ENCODE assay signal across 7 mouse cellular contexts in the genomic region with DNA sequence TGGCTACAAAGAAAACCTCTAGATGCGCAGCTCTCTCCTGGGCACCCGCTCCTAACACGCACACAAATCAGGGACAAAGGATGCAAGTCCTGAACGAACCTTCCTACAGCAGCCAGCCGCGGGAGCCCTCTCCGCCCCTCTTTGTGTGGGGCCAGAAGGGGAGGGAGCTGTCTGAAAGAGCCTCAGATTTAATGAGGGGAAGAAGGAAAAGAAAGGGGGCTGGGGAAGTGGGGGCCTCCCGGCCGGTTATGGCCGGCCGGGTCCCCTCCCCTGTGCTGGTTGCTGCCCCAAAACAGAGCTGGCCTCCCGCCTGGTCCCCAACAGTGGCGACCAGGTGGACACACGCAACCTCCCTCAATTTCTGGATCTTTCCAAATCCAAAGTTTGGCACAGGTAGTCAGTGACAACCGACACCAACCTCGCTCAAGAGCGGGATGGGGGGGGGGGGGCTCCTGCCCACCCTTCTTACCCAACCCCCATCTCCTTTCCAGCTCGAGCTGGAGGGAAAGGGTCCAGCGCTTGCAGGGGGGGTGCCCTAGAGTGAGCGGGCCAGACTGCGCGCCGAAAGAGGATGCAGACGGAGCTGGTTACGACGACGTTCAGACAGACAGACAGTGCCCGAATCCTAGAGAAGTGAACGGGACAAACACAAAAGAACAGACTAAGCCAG. TPM values are rescaled to one million over a fixed set of nuclear protein-coding genes. Genes with fewer than 3 reads are reported as not detected.
DNase-seq lines count a peak whose midpoint lies in the region; ATAC-seq and TF ChIP-seq lines count a peak whose summit lies in the region.

No protein-coding gene starts in this region.

- H3K4me1 ChIP-seq in lung, embryonic 14.5 days (ENCODE audit: insufficient read depth), result no peaks in the 10 kb centered on the region; the same call in 1 of the 2 replicates
- H3K4me1 ChIP-seq in midbrain, embryonic 12.5 days, result peaks cover 31% of the 10 kb centered on the region

- H3K4me3 ChIP-seq in lung, embryonic 14.5 days (ENCODE audit: low read depth, low read length), result peak overlapping the region; percentile 54
- H3K4me3 ChIP-seq in midbrain, embryonic 12.5 days, result peak overlapping the region; percentile 75

- peak overlapping the region; percentile 62 for H3K9ac ChIP-seq in lung, embryonic 14.5 days
- peak overlapping the region; percentile 95 for H3K9ac ChIP-seq in midbrain, embryonic 12.5 days (replicated peaks)

- DNase-seq in lung, embryonic 14.5 days, result peak; percentile 56
- no peak for DNase-seq in lung, postnatal 25 days (ENCODE audit: low spot score)
- peak; percentile 80 for DNase-seq in cerebellum, adult 9-10 months
- DNase-seq in forelimb bud, embryonic 11.5 days (ENCODE audit: low read depth, low spot score), result peak; percentile 70
- no peak for DNase-seq in right cerebral cortex, postnatal 25 days
- no peak for DNase-seq in left cerebral cortex, postnatal 36 days (ENCODE audit: low spot score in 2 of 2)

- no peak for TF ChIP-seq CTCF in lung, embryonic 14.5 days (IDR thresholded peaks at IDR 0.05; ENCODE audit: low read depth)

- intact Hi-C loops in left cerebral cortex, postnatal 36 days (cut with DNase I), result no loop called here

- no peaks in the 10 kb centered on the region for H3K9me3 ChIP-seq in lung, embryonic 14.5 days (ENCODE audit: low read depth, low read length)
- H3K9me3 ChIP-seq in midbrain, embryonic 12.5 days, result no peaks in the 10 kb centered on the region

- H3K4me2 ChIP-seq in lung, embryonic 14.5 days, result peak overlapping the region; percentile 96
- peak overlapping the region; percentile 74 for H3K4me2 ChIP-seq in midbrain, embryonic 12.5 days (replicated peaks)

- WGBS in lung, embryonic 14.5 days, result under 1% methylated on average over 29 of the region's 29 CpGs
- WGBS in midbrain, embryonic 12.5 days, result under 1% methylated on average over 28 of the region's 29 CpGs

- H3K27ac ChIP-seq in lung, embryonic 14.5 days (ENCODE audit: low read depth), result no peak overlapping the region; the same call in 1 of the 2 replicates
- H3K27ac ChIP-seq in midbrain, embryonic 12.5 days (replicated peaks), result peak overlapping the region; percentile 97

- peaks cover 32% of the 10 kb centered on the region for H3K27me3 ChIP-seq in lung, embryonic 14.5 days (ENCODE audit: insufficient read depth, low read length)
- H3K27me3 ChIP-seq in midbrain, embryonic 12.5 days, result peaks cover 18% of the 10 kb centered on the region

- peak; percentile 67 for ATAC-seq in lung, embryonic 14.5 days (ENCODE audit: insufficient read depth)
- peak; percentile 86 for ATAC-seq in midbrain, embryonic 12.5 days (ENCODE audit: low FRiP score, low read depth)

- no peaks in the 10 kb centered on the region for H3K36me3 ChIP-seq in lung, embryonic 14.5 days (ENCODE audit: insufficient read depth)
- no peaks in the 10 kb centered on the region for H3K36me3 ChIP-seq in midbrain, embryonic 12.5 days

RNA-seq across cellular contexts. Expression of a gene that starts 4.5 kb away (rescaled TPM):
- 18.2 and 22.2 TPM in 2 replicates for polyA plus RNA-seq in lung, embryonic 14.5 days (2014; fragmentation: Nextera tagmentation; extraction: Ambion mirVana)
- polyA plus RNA-seq in midbrain, embryonic 12.5 days (2016; fragmentation: Nextera tagmentation; extraction: Ambion mirVana), result 62.3 and 66.3 TPM in 2 replicates
- total RNA-seq in left cerebral cortex, postnatal 36 days (2021), result 1 to 10 TPM; 5.7 to 7.1 TPM

RNA-seq across cellular contexts. Expression of a gene that starts 33.9 kb away (rescaled TPM):
- 4.7 and 28.1 TPM in 2 replicates for polyA plus RNA-seq in lung, embryonic 14.5 days (2014; fragmentation: Nextera tagmentation; extraction: Ambion mirVana)
- polyA plus RNA-seq in midbrain, embryonic 12.5 days (2016; fragmentation: Nextera tagmentation; extraction: Ambion mirVana), result 28.9 and 31.8 TPM in 2 replicates
- total RNA-seq in left cerebral cortex, postnatal 36 days (2021), result 100 to 1,000 TPM; 141 to 166 TPM

RNA-seq across cellular contexts. Expression of a gene that starts 34.0 kb away (rescaled TPM):
- not detected in 2 replicates for polyA plus RNA-seq in lung, embryonic 14.5 days (2014; fragmentation: Nextera tagmentation; extraction: Ambion mirVana)
- 0.51 TPM in 1 of 2 replicates, not detected in the other for polyA plus RNA-seq in midbrain, embryonic 12.5 days (2016; fragmentation: Nextera tagmentation; extraction: Ambion mirVana)
- total RNA-seq in left cerebral cortex, postnatal 36 days (2021), result 1 to 10 TPM; 1.4 to 1.8 TPM

RNA-seq across cellular contexts. Expression of a gene that starts 52.3 kb away (rescaled TPM):
- polyA plus RNA-seq in lung, embryonic 14.5 days (2014; fragmentation: Nextera tagmentation; extraction: Ambion mirVana), result not detected in 2 replicates
- not detected in 2 replicates for polyA plus RNA-seq in midbrain, embryonic 12.5 days (2016; fragmentation: Nextera tagmentation; extraction: Ambion mirVana)
- total RNA-seq in left cerebral cortex, postnatal 36 days (2021), result not detected

Comparison
In these comparisons a context has a peak if more than half of its experiments do, and no peak if none do; other contexts are left out.
1. DNase-seq: peak in lung, embryonic 14.5 days (single experiment), cerebellum, adult 9-10 months (single experiment) and forelimb bud, embryonic 11.5 days (single experiment); none in lung, postnatal 25 days (single experiment), right cerebral cortex, postnatal 25 days (single experiment) and left cerebral cortex, postnatal 36 days (0 of 2).